Mouse (Mus musculus) bone marrow macrophage, adult 2 months (primary cell): ENCODE data around the gene Grik4. TPM values are rescaled to one million over a fixed set of nuclear protein-coding genes. Genes with fewer than 3 reads are reported as not detected.

Source experiments
- H3K27ac ChIP-seq: 2 replicates; pipeline ENCODE4 v1.5.1; 2012; ENCODE audit warnings: low read depth, low read length; ENCODE audit not compliant: insufficient read depth
- H3K4me1 ChIP-seq: 2 replicates; pipeline ENCODE4 v1.6.1; 2012; ENCODE audit warnings: low read length; ENCODE audit not compliant: control insufficient read depth, insufficient read depth
- H3K4me3 ChIP-seq: 2 replicates; pipeline ENCODE4 v1.5.1; 2012; ENCODE audit warnings: mild to moderate bottlenecking, low read length, moderate library complexity; ENCODE audit not compliant: insufficient read depth
- CTCF ChIP-seq: IDR thresholded peaks from 2 replicates; pipeline ENCODE4 v1.5.1; 2012; ENCODE audit warnings: low read depth, mild to moderate bottlenecking, low read length, moderate library complexity
- POLR2A ChIP-seq: IDR thresholded peaks from 2 replicates; pipeline ENCODE4 v1.6.1; 2012; ENCODE audit warnings: mild to moderate bottlenecking, low read depth, low read length, borderline replicate concordance
- polyA plus RNA-seq: library from polyadenylated mRNA; stranded (reverse); fragments of >200 nt; gene quantifications from 2 replicates; pipeline ENCODE4 v1.2.4, GENCODE M21; 2012; ENCODE audit not compliant: missing spikeins, insufficient read depth, insufficient read length

Gene Grik4
- polyA plus RNA-seq, 1 experiment, result 0.12 TPM

DNA sequence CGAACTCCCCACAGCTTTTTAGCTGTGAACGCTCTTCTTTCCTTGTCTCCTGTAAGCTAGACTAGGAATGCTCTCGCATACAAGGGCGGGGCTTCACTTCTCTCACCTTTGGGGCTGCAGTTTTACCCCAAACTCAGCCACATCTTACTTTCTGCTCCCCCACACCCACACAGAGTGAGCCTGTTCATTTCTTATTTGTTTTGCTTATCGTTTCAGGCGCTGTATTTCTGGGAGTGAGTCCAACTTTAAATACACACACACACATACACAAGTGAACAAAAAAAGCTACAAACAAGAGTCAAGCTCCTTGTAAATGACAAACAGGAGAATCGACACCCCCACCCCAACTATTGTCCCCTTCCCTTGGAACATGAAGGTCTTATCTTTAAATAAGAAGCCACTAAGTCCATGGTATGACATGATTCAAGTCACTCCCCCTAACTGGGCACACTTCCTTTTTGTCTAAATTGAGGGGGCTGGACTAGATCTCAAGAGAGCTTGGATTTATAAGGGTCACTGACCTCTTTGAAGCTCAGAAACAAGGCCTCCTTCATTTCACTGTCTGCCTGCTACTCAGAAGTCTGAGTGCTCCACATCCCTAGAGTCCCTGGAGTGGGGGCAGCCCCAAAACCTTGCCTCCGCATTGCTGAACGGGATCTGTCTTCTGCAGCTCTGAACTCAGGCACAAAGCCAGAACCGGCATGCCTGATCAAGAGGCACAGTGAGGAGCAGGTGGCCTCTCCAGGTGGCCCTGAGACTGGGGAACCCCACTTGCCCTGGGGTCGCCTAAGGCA lies 79.1 kb downstream of the Grik4 start:
- H3K4me3 ChIP-seq, result no peak overlapping the region
- no peak for TF ChIP-seq CTCF
- no peak for TF ChIP-seq POLR2A
- H3K4me1 ChIP-seq, result peaks cover 11% of the 10 kb centered on the region
- no peak overlapping the region for H3K27ac ChIP-seq

DNA sequence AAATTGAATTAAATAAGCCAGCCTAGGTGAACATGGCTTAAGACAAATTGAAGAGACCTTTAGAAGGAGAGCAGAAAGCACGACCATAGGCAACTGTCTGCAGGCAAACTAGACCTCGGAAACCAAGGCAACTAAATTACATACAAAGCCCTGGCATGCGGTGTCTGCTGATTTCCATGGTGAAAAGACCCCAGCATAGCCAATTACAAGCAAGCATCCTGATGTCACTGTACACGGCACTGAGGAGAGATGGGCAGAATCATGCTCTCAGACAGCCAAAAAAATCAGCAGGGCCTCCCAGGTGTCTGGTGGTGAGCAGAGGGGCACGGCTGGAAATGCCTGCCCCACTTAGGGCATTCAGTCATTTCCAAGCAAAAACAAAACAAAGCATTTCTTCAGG lies 80.9 kb downstream of the Grik4 start:
- Histone ChIP-seq H3K27ac (no peak overlapping the region), H3K4me3 (no peak overlapping the region), H3K4me1 (peaks cover 25% of the 10 kb centered on the region)
- no peak for TF ChIP-seq POLR2A

DNA sequence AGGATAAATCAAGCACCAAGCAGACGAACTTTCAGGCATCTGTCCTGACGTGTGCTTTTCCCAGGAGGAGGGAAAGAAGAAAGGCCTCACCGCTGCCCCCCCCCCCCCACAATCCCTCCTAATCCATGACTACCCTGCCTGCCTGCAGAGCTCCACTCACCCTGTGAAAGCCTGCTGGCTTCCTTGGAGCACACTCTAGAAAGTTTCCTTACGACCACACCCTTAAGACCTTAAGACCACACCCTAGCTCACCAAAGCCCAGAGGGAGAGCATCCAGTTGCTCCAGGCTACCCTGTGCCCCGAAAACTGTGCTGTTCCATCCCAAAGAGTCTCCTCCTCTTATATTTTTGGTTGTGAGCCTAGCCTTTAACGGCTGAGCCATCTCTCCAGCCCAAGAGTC lies 82.6 kb downstream of the Grik4 start:
- Histone ChIP-seq H3K27ac (no peak overlapping the region), H3K4me3 (no peak overlapping the region), H3K4me1 (peaks cover 25% of the 10 kb centered on the region)
- TF ChIP-seq POLR2A (no peak), CTCF (no peak)

GRCm38 (mm10) chr9:42861238-42861637 lies 83.1 kb downstream of the Grik4 start:
- Histone ChIP-seq H3K4me1 (peaks cover 25% of the 10 kb centered on the region), H3K27ac (no peak overlapping the region), H3K4me3 (no peak overlapping the region)
- TF ChIP-seq CTCF, result no peak
- TF ChIP-seq POLR2A, result no peak

DNA sequence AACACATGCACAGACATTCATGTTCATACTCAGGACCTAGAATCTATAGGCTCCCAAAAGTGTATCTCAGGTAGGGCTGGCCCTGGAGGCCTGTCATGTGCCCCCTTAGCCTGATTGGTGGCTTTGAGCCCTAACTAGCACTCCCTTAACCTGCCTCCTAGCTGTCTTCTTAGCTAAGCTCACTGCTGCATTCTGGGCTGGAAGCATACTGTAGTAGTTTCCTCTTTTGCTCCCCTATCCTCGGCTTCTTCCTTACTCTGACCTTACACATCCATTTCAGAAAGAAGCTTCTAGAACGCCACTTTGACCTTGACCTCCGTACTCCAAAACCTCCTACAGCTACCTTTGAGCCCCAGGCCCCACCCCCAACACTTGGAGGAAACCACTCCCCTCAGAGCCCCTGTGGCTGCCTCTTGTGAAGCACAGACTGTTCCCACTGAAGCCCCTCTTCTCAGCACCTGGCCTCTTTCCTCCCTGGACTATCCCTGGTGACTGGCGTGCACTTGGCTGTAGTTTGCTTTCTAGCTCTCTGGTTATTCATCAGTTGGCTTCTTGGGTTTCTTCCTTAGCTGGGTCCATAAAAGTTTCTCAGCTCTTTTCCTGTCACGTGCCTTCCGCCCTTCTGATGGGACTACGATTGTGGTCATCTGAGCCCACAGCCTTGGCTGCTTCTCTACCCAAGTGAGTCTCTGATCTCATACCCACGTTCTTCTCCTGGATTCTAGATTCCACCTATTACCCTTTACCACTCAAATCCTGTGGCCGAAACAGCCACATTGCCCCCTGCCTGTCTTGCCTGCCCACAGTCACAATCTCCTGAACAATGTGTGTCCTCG lies 84.1 kb downstream of the Grik4 start:
- no peak overlapping the region for H3K4me3 ChIP-seq
- H3K4me1 ChIP-seq, result peaks cover 25% of the 10 kb centered on the region
- no peak for TF ChIP-seq POLR2A
- no peak for TF ChIP-seq CTCF

DNA sequence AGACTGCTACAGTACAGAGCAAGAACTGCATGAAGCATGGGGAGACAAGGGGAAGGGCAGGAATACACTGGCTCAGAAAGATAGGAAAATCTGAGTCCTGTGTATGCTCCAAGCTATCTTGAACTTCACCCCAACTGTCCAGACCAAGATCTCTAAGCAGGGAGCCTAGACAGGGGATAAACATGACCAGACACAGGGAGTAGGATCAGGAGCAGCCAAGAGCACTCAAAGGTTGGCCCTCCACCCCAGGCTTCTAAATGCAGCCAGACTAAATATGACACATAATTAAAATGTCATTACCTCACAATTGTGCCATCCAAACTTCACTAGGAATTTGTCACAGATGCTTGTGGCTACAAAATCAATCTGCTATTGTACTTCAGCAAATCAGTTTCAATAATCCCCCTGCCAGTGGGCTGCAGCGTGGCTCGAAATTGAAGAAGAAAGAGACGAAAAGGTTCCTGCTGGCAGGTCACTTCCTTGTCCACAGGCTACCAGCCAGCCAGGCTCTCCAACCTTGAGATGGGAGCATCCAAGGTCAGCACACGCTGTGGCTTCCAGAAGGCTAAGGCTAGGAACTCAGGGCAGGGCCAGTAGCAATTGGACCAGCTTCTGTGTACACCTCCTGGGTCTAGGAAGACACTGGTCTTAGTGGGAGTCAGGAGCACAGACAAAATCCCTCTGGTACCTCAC lies 85.1 kb downstream of the Grik4 start:
- TF ChIP-seq POLR2A (no peak), CTCF (no peak)
- H3K4me3 ChIP-seq, result no peak overlapping the region
- no peak overlapping the region for H3K27ac ChIP-seq
- H3K4me1 ChIP-seq, result peaks cover 25% of the 10 kb centered on the region

More for the DNA sequence above, 84.1 kb downstream of the Grik4 start:
- H3K27ac ChIP-seq, result peak overlapping the region; percentile 45

- Histone ChIP-seq H3K4me3 (no peak overlapping the region), H3K27ac (no peak overlapping the region), H3K4me1 (peaks cover 25% of the 10 kb centered on the region)
- no peak for TF ChIP-seq POLR2A
- TF ChIP-seq CTCF, result no peak
Measured at GRCm38 (mm10) chr9:42858576-42858975, 85.7 kb downstream of the Grik4 start.

DNA sequence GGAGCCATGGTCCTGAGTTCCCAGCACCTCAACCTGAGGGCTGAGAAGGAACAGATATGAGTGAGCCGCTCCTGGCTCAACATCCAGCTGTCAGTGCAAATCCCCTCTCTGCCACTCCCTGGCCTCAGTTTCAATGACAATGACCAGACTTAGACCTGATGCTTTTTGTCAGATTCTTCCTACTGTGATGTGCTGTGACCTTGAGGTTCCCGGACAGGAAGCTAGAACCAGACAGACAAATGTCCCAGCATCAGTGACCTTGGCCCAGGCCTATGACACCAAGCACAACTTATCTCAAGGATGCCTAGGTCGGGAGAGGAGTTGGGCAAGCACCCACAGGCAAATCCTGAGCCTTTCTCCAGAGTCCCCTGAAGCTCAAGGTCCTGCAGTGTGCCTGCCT lies 86.5 kb downstream of the Grik4 start:
- H3K27ac ChIP-seq, result no peak overlapping the region
- TF ChIP-seq CTCF, result no peak
- no peak for TF ChIP-seq POLR2A

DNA sequence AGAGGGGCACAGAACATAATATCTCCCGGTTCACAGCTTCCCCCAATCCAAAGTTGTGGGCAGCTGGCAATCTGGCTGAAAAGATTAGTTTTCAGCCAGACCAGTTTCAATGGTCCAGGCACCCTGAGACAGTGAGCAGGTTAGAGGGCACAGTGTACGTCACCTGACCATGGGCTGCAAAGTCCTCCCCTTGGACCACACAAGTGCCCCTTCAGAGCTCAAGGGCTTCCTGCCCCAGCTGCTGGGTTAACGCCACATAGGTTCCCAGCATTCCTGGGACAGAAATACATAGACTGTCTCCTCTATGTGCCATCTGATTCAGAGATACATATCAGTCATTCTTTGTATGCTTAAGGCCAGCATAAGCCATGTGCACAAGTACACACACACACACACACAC lies 91.2 kb downstream of the Grik4 start:
- no peak overlapping the region for H3K27ac ChIP-seq
- no peaks in the 10 kb centered on the region for H3K4me1 ChIP-seq
- TF ChIP-seq POLR2A, result no peak
- no peak for TF ChIP-seq CTCF
- H3K4me3 ChIP-seq, result no peak overlapping the region

More for the DNA sequence above, 86.5 kb downstream of the Grik4 start:
- Histone ChIP-seq H3K4me3 (no peak overlapping the region), H3K4me1 (peaks cover 25% of the 10 kb centered on the region)
